Mouse (Mus musculus) ovary, adult 18-20 months (tissue): ENCODE results near the gene Map7d1.
"Not testable (repeated sequence)": the region's sequence is repeated elsewhere in the genome, so short reads cannot be mapped to it uniquely, and the experiment has no call there.

ENCODE experiments used
- DNase-seq: peaks from one replicate; pipeline ENCODE4 v3.0.0; 2022; ENCODE audit warnings: low spot score, mixed read lengths

Map7d1 gene

GRCm38 (mm10) chr4:126241956-126242355 is 14.2 kb downstream of the Map7d1 start:
- DNase-seq, result no peak

- DNase-seq, result no peak
These were observed 16.2 kb downstream of the Map7d1 start for GRCm38 (mm10) chr4:126239862-126240475.

- DNase-seq, result no peak
These were observed 18.4 kb downstream of the Map7d1 start for GRCm38 (mm10) chr4:126237721-126238242.

GRCm38 (mm10) chr4:126236467-126237280 is 19.5 kb downstream of the Map7d1 start:
- no peak for DNase-seq

GRCm38 (mm10) chr4:126235191-126235590 is 21.0 kb downstream of the Map7d1 start:
- DNase-seq, result no peak

- no peak for DNase-seq
These were observed 21.5 kb downstream of the Map7d1 start for GRCm38 (mm10) chr4:126234496-126235175.

GRCm38 (mm10) chr4:126233676-126234308 is 22.4 kb downstream of the Map7d1 start:
- DNase-seq, result no peak

GRCm38 (mm10) chr4:126229900-126230299 is 26.2 kb downstream of the Map7d1 start:
- no peak for DNase-seq

- DNase-seq, result no peak
These were observed 28.0 kb downstream of the Map7d1 start for GRCm38 (mm10) chr4:126228144-126228543.

GRCm38 (mm10) chr4:126227077-126227761 is 28.9 kb downstream of the Map7d1 start:
- peak; percentile 76 for DNase-seq

- no peak for DNase-seq
These were observed 29.5 kb downstream of the Map7d1 start for GRCm38 (mm10) chr4:126226640-126227039.

GRCm38 (mm10) chr4:126222631-126223030 is 33.5 kb downstream of the Map7d1 start:
- no peak for DNase-seq

GRCm38 (mm10) chr4:126220045-126220444 is 36.1 kb downstream of the Map7d1 start:
- DNase-seq, result no peak

- not testable (repeated sequence) for DNase-seq
These were observed 36.6 kb downstream of the Map7d1 start for GRCm38 (mm10) chr4:126219540-126219939.

GRCm38 (mm10) chr4:126217771-126218170 is 38.4 kb downstream of the Map7d1 start:
- no peak for DNase-seq

GRCm38 (mm10) chr4:126207081-126207480 is 49.1 kb downstream of the Map7d1 start:
- no peak for DNase-seq

GRCm38 (mm10) chr4:126205386-126205785 is 50.8 kb downstream of the Map7d1 start:
- no peak for DNase-seq

GRCm38 (mm10) chr4:126204661-126205230 is 51.4 kb downstream of the Map7d1 start:
- DNase-seq, result no peak

- no peak for DNase-seq
These were observed 52.1 kb downstream of the Map7d1 start for GRCm38 (mm10) chr4:126204016-126204415.

GRCm38 (mm10) chr4:126203336-126203895 is 52.7 kb downstream of the Map7d1 start:
- DNase-seq, result no peak
